Mouse (Mus musculus): ENCODE results near the gene Nrxn2. TPM values are rescaled to one million over a fixed set of nuclear protein-coding genes. Genes with fewer than 3 reads are reported as not detected.

Nrxn2 gene
- total RNA-seq, 2 experiments from 2014 or later, result 399 to 414 TPM

GRCm38 (mm10) chr19:6416894-6417761, 1.4 kb upstream of the Nrxn2 start:
- no peak for DNase-seq

- DNase-seq, result no peak
Observed at GRCm38 (mm10) chr19:6418984-6419692, 607 bp downstream of the Nrxn2 start.

GRCm38 (mm10) chr19:6419805-6420310, 1.3 kb downstream of the Nrxn2 start:
- DNase-seq, result no peak

- DNase-seq, result no peak
Observed at GRCm38 (mm10) chr19:6420481-6421210, 2.1 kb downstream of the Nrxn2 start.

GRCm38 (mm10) chr19:6421211-6421590, 2.7 kb downstream of the Nrxn2 start:
- DNase-seq, result no peak

GRCm38 (mm10) chr19:6422014-6422413, 3.5 kb downstream of the Nrxn2 start:
- DNase-seq, result no peak

GRCm38 (mm10) chr19:6423241-6423640, 4.7 kb downstream of the Nrxn2 start:
- DNase-seq, result peak; percentile 63 to 65

GRCm38 (mm10) chr19:6424137-6424881, 5.8 kb downstream of the Nrxn2 start:
- no peak for DNase-seq

GRCm38 (mm10) chr19:6425595-6425994, 7.1 kb downstream of the Nrxn2 start:
- DNase-seq, result no peak

GRCm38 (mm10) chr19:6426703-6427500, 8.4 kb downstream of the Nrxn2 start:
- DNase-seq, result no peak

- no peak for DNase-seq
Observed at GRCm38 (mm10) chr19:6427653-6428434, 9.3 kb downstream of the Nrxn2 start.

- no peak for DNase-seq
Observed at GRCm38 (mm10) chr19:6428501-6429200, 10.1 kb downstream of the Nrxn2 start.

- no peak for DNase-seq
Observed at GRCm38 (mm10) chr19:6443016-6443415, 24.5 kb downstream of the Nrxn2 start.

- no peak for DNase-seq
Observed at GRCm38 (mm10) chr19:6445761-6446423, 27.4 kb downstream of the Nrxn2 start.

- DNase-seq, result no peak
Observed at GRCm38 (mm10) chr19:6446736-6447437, 28.4 kb downstream of the Nrxn2 start.

GRCm38 (mm10) chr19:6448752-6449151, 30.2 kb downstream of the Nrxn2 start:
- no peak for DNase-seq

GRCm38 (mm10) chr19:6449841-6450240, 31.3 kb downstream of the Nrxn2 start:
- DNase-seq, result no peak

- peak; percentile 80 to 83 for DNase-seq
Observed at GRCm38 (mm10) chr19:6452030-6452494, 33.5 kb downstream of the Nrxn2 start.

Measured in layer of hippocampus, postnatal 36 days (tissue).